Mouse (Mus musculus) embryonic facial prominence, embryonic 11.5 days (tissue): Measurements from ENCODE around the gene Capn11. TPM values are rescaled to one million over a fixed set of nuclear protein-coding genes. Genes with fewer than 3 reads are reported as not detected.
A peak's percentile ranks its signal among the peaks of the same experiment; 100 is the strongest.

Source experiments
- ATAC-seq: fragments of 200-750 bp; cut with Nextera tagmentation; replicated peaks from 2 replicates; pipeline ENCODE4 v1.8.0; 2017; ENCODE audit warnings: low read depth; ENCODE audit not compliant: insufficient number of reproducible peaks, low FRiP score, low TSS enrichment
- DNase-seq: peaks from one replicate; pipeline ENCODE4 v3.0.0-alpha.2; 2015; ENCODE audit warnings: low spot score
- H3K27ac ChIP-seq: fragments of 300-500 bp; sonication (generic); replicated peaks from 2 replicates; pipeline ENCODE4 v1.5.1; 2014; ENCODE audit warnings: mild to moderate bottlenecking, low read depth, low read length, control low read depth
- H3K27me3 ChIP-seq: fragments of 300-500 bp; sonication (generic); 2 replicates; pipeline ENCODE4 v1.6.1; 2014; ENCODE audit warnings: mild to moderate bottlenecking, low read length, moderate library complexity, mixed read lengths; ENCODE audit not compliant: control insufficient read depth, insufficient read depth
- H3K36me3 ChIP-seq: fragments of 300-500 bp; sonication (generic); replicated peaks from 2 replicates; pipeline ENCODE4 v1.6.1; 2014; ENCODE audit warnings: low read depth, mild to moderate bottlenecking, low read length, moderate library complexity, mixed read lengths; ENCODE audit not compliant: control insufficient read depth, insufficient read depth
- H3K4me1 ChIP-seq: fragments of 300-500 bp; sonication (generic); 2 replicates; pipeline ENCODE4 v1.6.1; 2014; ENCODE audit warnings: low read length, mixed read lengths; ENCODE audit not compliant: control insufficient read depth, insufficient read depth
- H3K4me2 ChIP-seq: fragments of 300-500 bp; sonication (generic); 2 replicates; pipeline ENCODE4 v1.6.1; 2014; ENCODE audit warnings: low read depth, mild to moderate bottlenecking, control low read depth, low read length, moderate library complexity
- H3K4me3 ChIP-seq: fragments of 300-500 bp; sonication (generic); 2 replicates; pipeline ENCODE4 v1.5.1; 2014; ENCODE audit warnings: low read depth, low read length, control low read depth
- H3K9ac ChIP-seq: fragments of 300-500 bp; sonication (generic); replicated peaks from 2 replicates; pipeline ENCODE4 v1.6.1; 2014; ENCODE audit warnings: mild to moderate bottlenecking, control low read depth, low read length
- H3K9me3 ChIP-seq: fragments of 300-500 bp; sonication (generic); replicated peaks from 2 replicates; pipeline ENCODE4 v1.6.1; 2016; ENCODE audit warnings: mild to moderate bottlenecking, low read length, inconsistent platforms, mixed read lengths; ENCODE audit not compliant: control insufficient read depth
- WGBS: fragments of 180-500 bp; shearing (Covaris S2); extraction: QIAGEN DNeasy Blood & Tissue Kit; methylation state at CpG from one replicate; pipeline ENCODE4 v1.1.7; 2014; 5-methylcytosine and 5-hydroxymethylcytosine counted together
- polyA plus RNA-seq: library from polyadenylated mRNA; unstranded; fragments of >200 nt; fragmentation: Nextera tagmentation; extraction: Ambion mirVana; gene quantifications from 2 replicates; pipeline ENCODE4 v1.2.1, GENCODE M21; 2014

Gene Capn11
- polyA plus RNA-seq, 1 experiment from 2014 or later = 0.28 TPM

- Histone ChIP-seq H3K4me1 (peaks cover 17% of the 10 kb centered on the region), H3K36me3 (no peaks in the 10 kb centered on the region), H3K27ac (0 out of 2 replicates have a peak within 1 kb of the TSS, but pooled peaks have one; percentile 13), H3K4me2 (peak within 1 kb of the TSS; percentile 85), H3K9me3 (no peaks in the 10 kb centered on the region), H3K27me3 (peaks cover 6% of the 10 kb centered on the region; the same call in 1 of the 2 replicates), H3K9ac (peak within 1 kb of the TSS; percentile 37), H3K4me3 (peak within 1 kb of the TSS; percentile 18)
- DNase-seq (no peak), ATAC-seq (peak; percentile 12; the same call in 1 of the 2 replicates)
- 12% methylated on average over 32 of the region's 32 CpGs for WGBS
These were observed 59.5 kb downstream of the Capn11 start, which contains the start of gene Slc29a1 for GRCm38 (mm10) chr17:45599446-45600242. Gene Slc29a1, minus strand, starts transcription at chr17:45599606.

- Histone ChIP-seq H3K9me3 (no peaks in the 10 kb centered on the region), H3K4me2 (no peak overlapping the region; the same call in 1 of the 2 replicates), H3K4me1 (peaks cover 17% of the 10 kb centered on the region), H3K27me3 (peaks cover 7% of the 10 kb centered on the region; the same call in 1 of the 2 replicates), H3K27ac (no peak overlapping the region), H3K4me3 (no peak overlapping the region), H3K36me3 (no peaks in the 10 kb centered on the region), H3K9ac (no peak overlapping the region; the same call in 1 of the 2 replicates)
- ATAC-seq (no peak), DNase-seq (no peak)
- 49% methylated on average over 3 of the region's 3 CpGs for WGBS
These were observed 60.2 kb downstream of the Capn11 start for GRCm38 (mm10) chr17:45598891-45599290.

GRCm38 (mm10) chr17:45598376-45598775 is 60.7 kb downstream of the Capn11 start:
- ATAC-seq (no peak), DNase-seq (no peak)
- peaks cover 17% of the 10 kb centered on the region for H3K4me1 ChIP-seq
- no peaks in the 10 kb centered on the region for H3K9me3 ChIP-seq
- no peak overlapping the region for H3K4me3 ChIP-seq
- H3K9ac ChIP-seq = no peak overlapping the region
- no peak overlapping the region for H3K4me2 ChIP-seq
- WGBS = 90% methylated on average over 2 of the region's 2 CpGs
- no peaks in the 10 kb centered on the region for H3K36me3 ChIP-seq
- H3K27ac ChIP-seq = no peak overlapping the region
- peaks cover 9% of the 10 kb centered on the region for H3K27me3 ChIP-seq

GRCm38 (mm10) chr17:45597787-45598186 is 61.3 kb downstream of the Capn11 start:
- peaks cover 10% of the 10 kb centered on the region for H3K27me3 ChIP-seq
- peaks cover 17% of the 10 kb centered on the region for H3K4me1 ChIP-seq
- no peak for DNase-seq

GRCm38 (mm10) chr17:45596631-45597396 is 62.3 kb downstream of the Capn11 start:
- Histone ChIP-seq H3K4me3 (no peak overlapping the region), H3K9me3 (no peaks in the 10 kb centered on the region), H3K36me3 (no peaks in the 10 kb centered on the region), H3K27me3 (peaks cover 10% of the 10 kb centered on the region), H3K27ac (no peak overlapping the region), H3K9ac (no peak overlapping the region), H3K4me1 (peaks cover 20% of the 10 kb centered on the region), H3K4me2 (no peak overlapping the region)
- DNase-seq = no peak
- no peak for ATAC-seq
- WGBS = 22% methylated on average over 11 of the region's 11 CpGs

More at GRCm38 (mm10) chr17:45597787-45598186, 61.3 kb downstream of the Capn11 start:
- Histone ChIP-seq H3K9me3 (no peaks in the 10 kb centered on the region), H3K4me3 (no peak overlapping the region), H3K36me3 (no peaks in the 10 kb centered on the region), H3K27ac (no peak overlapping the region), H3K9ac (no peak overlapping the region), H3K4me2 (no peak overlapping the region)
- WGBS = 39% methylated on average over 3 of the region's 3 CpGs
- ATAC-seq = no peak

GRCm38 (mm10) chr17:45595736-45596390 is 63.3 kb downstream of the Capn11 start:
- H3K36me3 ChIP-seq = no peaks in the 10 kb centered on the region
- no peak for DNase-seq
- ATAC-seq = no peak
- 3% methylated on average over 23 of the region's 23 CpGs for WGBS
- H3K27ac ChIP-seq = no peak overlapping the region
- H3K4me2 ChIP-seq = peak overlapping the region; percentile 93
- H3K27me3 ChIP-seq = peaks cover 6% of the 10 kb centered on the region
- peaks cover 15% of the 10 kb centered on the region for H3K4me1 ChIP-seq
- peak overlapping the region; percentile 47 for H3K4me3 ChIP-seq
- H3K9ac ChIP-seq = peak overlapping the region; percentile 56
- no peaks in the 10 kb centered on the region for H3K9me3 ChIP-seq

- Histone ChIP-seq H3K9me3 (no peaks in the 10 kb centered on the region), H3K36me3 (no peaks in the 10 kb centered on the region), H3K27ac (no peak overlapping the region), H3K9ac (peak overlapping the region; percentile 56), H3K4me3 (peak overlapping the region; percentile 47), H3K4me1 (peaks cover 18% of the 10 kb centered on the region), H3K27me3 (peaks cover 6% of the 10 kb centered on the region), H3K4me2 (peak overlapping the region; percentile 93)
- DNase-seq = peak; percentile 78
- peak; percentile 54 for ATAC-seq
- under 1% methylated on average over 58 of the region's 58 CpGs for WGBS
These were observed 64.0 kb downstream of the Capn11 start for GRCm38 (mm10) chr17:45594881-45595735.
